Mouse (Mus musculus): ENCODE measurements around the gene Nos3.
A peak's percentile ranks its signal among the peaks of the same experiment; 100 is the strongest.

Nos3 gene

GRCm38 (mm10) chr5:24344477-24345051 lies 20.0 kb upstream of the Nos3 start:
- peak; percentile 48 for DNase-seq (ENCODE audit: low spot score)

GRCm38 (mm10) chr5:24346313-24346712 lies 18.3 kb upstream of the Nos3 start:
- DNase-seq (ENCODE audit: low spot score) = no peak

- no peak for DNase-seq (ENCODE audit: low spot score)
Observed at GRCm38 (mm10) chr5:24347186-24347875, 17.3 kb upstream of the Nos3 start.

- DNase-seq (ENCODE audit: low spot score) = peak; percentile 78
Observed at GRCm38 (mm10) chr5:24348128-24348527, 16.5 kb upstream of the Nos3 start.

- DNase-seq (ENCODE audit: low spot score) = peak; percentile 39
Observed at GRCm38 (mm10) chr5:24348546-24348945, 16.1 kb upstream of the Nos3 start.

- DNase-seq (ENCODE audit: low spot score) = no peak
Observed at GRCm38 (mm10) chr5:24350073-24350472, 14.5 kb upstream of the Nos3 start.

- no peak for DNase-seq (ENCODE audit: low spot score)
Observed at GRCm38 (mm10) chr5:24350531-24351250, 13.9 kb upstream of the Nos3 start.

GRCm38 (mm10) chr5:24351278-24351677 lies 13.3 kb upstream of the Nos3 start, which contains the start of gene Kcnh2:
Gene Kcnh2 (minus strand): TSS chr5:24351604.
- no peak for DNase-seq (ENCODE audit: low spot score)

- peak; percentile 92 for DNase-seq (ENCODE audit: low spot score)
Observed at GRCm38 (mm10) chr5:24351701-24352171, 12.9 kb upstream of the Nos3 start.

GRCm38 (mm10) chr5:24352251-24352859 lies 12.3 kb upstream of the Nos3 start:
- peak; percentile 78 for DNase-seq (ENCODE audit: low spot score)

GRCm38 (mm10) chr5:24353327-24353726 lies 11.3 kb upstream of the Nos3 start:
- no peak for DNase-seq (ENCODE audit: low spot score)

- DNase-seq (ENCODE audit: low spot score) = no peak
Observed at GRCm38 (mm10) chr5:24356764-24357163, 7.8 kb upstream of the Nos3 start.

GRCm38 (mm10) chr5:24357461-24357860 lies 7.1 kb upstream of the Nos3 start:
- DNase-seq (ENCODE audit: low spot score) = peak; percentile 95

- DNase-seq (ENCODE audit: low spot score) = peak; percentile 93
Observed at GRCm38 (mm10) chr5:24360792-24361454, 3.7 kb upstream of the Nos3 start.

- DNase-seq (ENCODE audit: low spot score) = no peak
Observed at GRCm38 (mm10) chr5:24363467-24363866, 1.1 kb upstream of the Nos3 start.

- DNase-seq (ENCODE audit: low spot score) = no peak
Observed at GRCm38 (mm10) chr5:24364061-24364460, 549 bp upstream of the Nos3 start.

GRCm38 (mm10) chr5:24364963-24365362 lies 353 bp downstream of the Nos3 start:
- DNase-seq (ENCODE audit: low spot score) = no peak

- DNase-seq (ENCODE audit: low spot score) = no peak
Observed at GRCm38 (mm10) chr5:24365528-24365927, 918 bp downstream of the Nos3 start.

GRCm38 (mm10) chr5:24366426-24366825 lies 1.8 kb downstream of the Nos3 start:
- DNase-seq (ENCODE audit: low spot score) = no peak

- DNase-seq (ENCODE audit: low spot score) = no peak
Observed at GRCm38 (mm10) chr5:24369767-24370166, 5.2 kb downstream of the Nos3 start.

- no peak for DNase-seq (ENCODE audit: low spot score)
Observed at GRCm38 (mm10) chr5:24373807-24374206, 9.2 kb downstream of the Nos3 start.

- no peak for DNase-seq (ENCODE audit: low spot score)
Observed at GRCm38 (mm10) chr5:24374216-24374615, 9.6 kb downstream of the Nos3 start.
